Mouse (Mus musculus): ENCODE data around the gene Gm5460.

Gene Gm5460

GRCm38 (mm10) chr14:34016381-34016780 lies at the start of gene Gm5460:
Gm5460 (plus strand) TSS chr14:34016758.
- DNase-seq (ENCODE audit: low spot score in 2 of 2), result no peak

- DNase-seq (ENCODE audit: low spot score in 2 of 2), result no peak
Measured at GRCm38 (mm10) chr14:33972679-33973078, 43.9 kb upstream of the Gm5460 start.

DNA sequence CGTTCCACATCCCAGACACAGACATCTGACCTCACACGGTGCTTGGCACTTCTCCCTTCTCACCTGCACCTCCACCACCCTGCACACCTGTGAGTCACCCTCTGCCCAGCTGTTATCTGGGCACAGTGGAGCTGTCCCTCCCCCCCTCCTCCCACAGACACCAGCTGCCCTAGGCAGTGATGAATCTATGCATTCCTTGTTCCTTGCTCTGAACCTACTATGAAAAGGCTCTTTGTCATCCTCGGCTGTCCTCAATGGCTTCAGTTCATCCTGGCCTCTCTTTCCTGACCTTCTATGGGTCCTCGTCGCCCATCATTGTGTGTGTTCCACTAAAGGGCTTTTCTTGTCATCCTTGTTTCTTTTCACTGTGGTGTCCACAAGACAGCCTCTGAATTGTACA lies 41.8 kb upstream of the Gm5460 start:
- DNase-seq (ENCODE audit: low spot score in 2 of 2), result no peak

DNA sequence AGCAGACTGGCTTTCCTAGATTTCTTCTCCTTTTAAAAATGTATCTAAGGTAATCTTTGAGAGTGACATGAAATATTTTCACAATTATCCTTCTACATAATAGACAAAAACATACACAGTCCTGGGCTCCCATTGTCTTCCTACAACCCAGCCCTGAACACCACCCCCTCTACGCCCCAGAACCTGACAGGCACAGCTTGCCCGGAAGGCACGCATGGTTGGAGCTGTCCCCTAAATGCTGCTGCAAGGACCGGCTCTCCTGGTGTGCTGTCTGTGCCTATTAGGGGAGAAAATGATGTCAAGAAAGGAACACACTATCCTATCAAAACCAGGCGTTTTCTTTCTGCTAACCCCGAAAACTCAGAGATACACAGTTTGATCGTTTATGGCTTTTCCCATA lies 38.8 kb upstream of the Gm5460 start:
- no peak for DNase-seq (ENCODE audit: low spot score in 2 of 2)

DNA sequence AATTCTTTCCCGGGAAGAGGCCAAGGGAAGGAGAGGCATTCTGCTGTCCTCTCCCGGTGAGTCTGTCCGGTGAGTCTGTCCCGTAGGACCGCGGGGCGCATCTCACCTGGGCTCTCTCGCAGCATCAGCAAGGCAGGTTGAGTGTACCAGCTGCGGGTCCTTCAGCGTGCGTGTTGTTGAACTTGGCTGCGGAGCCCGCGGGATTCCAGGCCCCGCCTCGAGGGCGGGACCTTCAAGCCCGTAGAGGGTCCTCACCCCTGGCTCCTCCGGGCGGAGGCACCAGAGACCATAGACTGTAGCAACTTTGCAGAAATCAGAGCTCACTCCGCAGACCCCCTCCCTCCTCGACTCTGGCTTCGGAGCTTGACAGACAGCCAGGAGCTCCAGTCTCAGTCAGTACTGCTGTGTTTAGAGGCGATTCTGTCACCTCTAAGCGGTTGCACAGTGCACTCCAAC lies 37.9 kb upstream of the Gm5460 start, which contains the start of gene Zfp488:
TSS of gene Zfp488 (minus strand) at position 161 of the 456 bp plus-strand sequence.
- no peak for DNase-seq (ENCODE audit: low spot score in 2 of 2)

DNA sequence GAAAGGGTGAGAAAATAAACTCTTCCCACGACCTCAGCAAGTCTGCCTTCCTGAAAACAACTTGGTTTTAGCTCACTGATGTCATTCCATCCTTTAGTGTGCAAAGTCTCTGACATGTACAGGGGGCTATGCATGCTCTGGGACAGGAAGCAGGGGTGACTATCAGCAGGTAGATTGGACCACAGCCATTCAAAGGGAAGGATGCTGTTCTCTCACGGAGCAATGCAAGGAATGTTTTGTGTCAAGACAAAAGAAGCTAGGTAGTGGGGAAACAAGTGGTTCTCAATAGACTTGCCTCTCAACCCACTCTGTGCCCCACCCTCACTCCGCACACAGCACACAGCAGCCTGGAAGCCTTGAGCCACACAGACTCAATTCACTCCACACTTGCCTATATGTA lies 27.4 kb upstream of the Gm5460 start:
- no peak for DNase-seq (ENCODE audit: low spot score in 2 of 2)

DNA sequence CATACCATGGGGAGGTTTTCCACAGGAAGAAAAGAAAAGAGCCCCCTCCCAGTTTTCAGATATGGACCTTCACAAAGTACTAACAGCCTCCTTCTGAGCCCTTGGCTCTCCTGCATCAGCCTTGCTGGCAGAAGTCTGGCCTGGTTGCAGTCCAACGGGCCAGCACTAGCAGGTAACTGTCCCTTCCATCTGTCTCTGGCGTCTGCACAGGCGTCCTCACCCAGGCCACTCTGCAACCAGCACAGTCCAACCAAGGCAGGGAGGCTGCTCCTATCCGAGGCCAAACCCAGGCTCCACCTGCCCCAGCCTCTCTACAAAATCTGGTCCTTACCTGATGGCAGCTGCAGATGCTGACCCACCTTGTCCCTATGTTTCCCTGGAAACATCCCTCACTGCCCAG lies 24.6 kb upstream of the Gm5460 start:
- no peak for DNase-seq (ENCODE audit: low spot score in 2 of 2)

GRCm38 (mm10) chr14:33993051-33993450 lies 23.5 kb upstream of the Gm5460 start:
- no peak for DNase-seq (ENCODE audit: low spot score in 2 of 2)

DNA sequence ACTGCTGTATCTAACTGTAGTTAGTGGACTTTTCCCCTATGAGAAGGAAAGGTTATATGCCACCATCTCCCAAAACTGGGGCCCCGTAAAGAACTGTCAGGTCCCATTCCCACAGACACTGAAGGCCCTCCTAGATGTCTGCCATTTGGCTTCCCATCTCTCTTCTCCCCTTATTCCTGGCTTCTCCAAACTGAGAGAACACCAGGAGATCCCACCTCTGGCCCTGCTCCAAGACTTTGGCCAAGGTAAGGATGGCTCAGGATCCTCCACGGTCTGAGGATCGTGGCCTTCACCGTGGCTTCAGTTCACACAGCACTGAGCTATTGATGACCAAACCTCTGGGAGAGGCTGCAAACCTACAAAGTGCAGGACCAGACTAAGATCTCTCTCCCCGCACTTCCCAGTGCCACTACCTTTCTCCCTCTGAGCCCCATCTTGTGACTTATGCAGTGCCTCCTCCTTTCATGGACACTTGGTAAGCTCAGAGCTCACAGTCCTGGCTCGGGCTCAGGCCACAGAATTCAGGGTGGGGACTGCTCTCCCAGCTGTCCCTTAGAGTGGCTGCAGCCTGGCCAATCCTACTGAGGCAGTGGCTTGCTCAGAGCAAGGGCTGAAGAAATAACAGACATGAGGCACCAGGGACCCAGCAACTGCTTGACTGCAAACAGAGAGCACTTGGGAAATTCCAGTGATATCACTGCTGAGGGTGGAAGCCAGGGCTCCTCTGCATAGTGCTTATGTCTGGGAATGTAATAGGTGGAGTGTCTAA lies 22.9 kb upstream of the Gm5460 start:
- DNase-seq (ENCODE audit: low spot score in 2 of 2), result no peak

- DNase-seq (ENCODE audit: low spot score in 2 of 2), result no peak
Measured at GRCm38 (mm10) chr14:33997427-33997826, 19.1 kb upstream of the Gm5460 start.

- DNase-seq (ENCODE audit: low spot score in 2 of 2), result no peak
Measured at GRCm38 (mm10) chr14:34000076-34000475, 16.5 kb upstream of the Gm5460 start.

GRCm38 (mm10) chr14:34001445-34001844 lies 15.1 kb upstream of the Gm5460 start:
- no peak for DNase-seq (ENCODE audit: low spot score in 2 of 2)

GRCm38 (mm10) chr14:34002358-34002757 lies 14.2 kb upstream of the Gm5460 start:
- no peak for DNase-seq (ENCODE audit: low spot score in 2 of 2)

DNA sequence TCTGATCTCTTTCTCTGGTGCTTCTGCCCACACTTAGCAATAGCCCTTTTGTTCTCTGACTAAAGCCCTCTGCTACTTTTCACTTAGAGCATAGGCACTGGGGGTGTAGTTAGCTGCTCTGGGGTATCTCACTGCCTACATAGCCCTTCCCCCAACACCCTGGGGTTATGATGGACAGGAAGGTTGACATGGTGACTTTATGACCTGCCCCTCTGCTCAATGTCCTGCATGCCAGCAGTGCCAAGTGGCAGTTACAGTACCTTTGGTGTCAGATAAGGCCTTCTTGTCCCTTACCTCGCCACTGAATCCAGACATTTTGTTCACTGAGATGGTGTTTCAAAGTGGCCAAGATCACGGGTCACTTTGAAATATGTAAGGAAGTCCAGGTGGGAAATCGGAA lies 1.5 kb upstream of the Gm5460 start, which contains the start of gene Gm30083:
TSS of gene Gm30083 (minus strand) at position 120 of the 400 bp plus-strand sequence.
- DNase-seq (ENCODE audit: low spot score in 2 of 2), result no peak

- DNase-seq (ENCODE audit: low spot score in 2 of 2), result no peak
Measured at GRCm38 (mm10) chr14:34016938-34017337, 380 bp downstream of the Gm5460 start.

DNA sequence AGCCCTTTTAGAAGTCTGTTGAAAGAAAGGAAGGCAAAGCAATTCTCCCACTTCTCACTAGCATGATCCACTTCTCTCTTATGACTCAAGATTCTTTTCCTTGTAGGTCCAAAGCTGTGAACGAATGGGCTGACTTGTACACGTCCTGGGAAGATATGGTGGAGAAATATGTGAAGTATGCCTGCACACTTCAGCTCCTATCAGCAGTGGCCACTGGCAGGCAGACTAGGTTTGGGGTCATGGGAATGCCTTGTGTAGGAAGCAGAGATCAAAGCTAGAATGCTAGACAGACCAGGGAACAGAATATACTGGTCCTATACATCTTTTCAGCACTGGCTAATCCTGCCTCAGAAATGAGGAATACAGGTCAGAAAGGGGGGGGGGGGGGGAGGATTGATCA lies 10.2 kb downstream of the Gm5460 start:
- no peak for DNase-seq (ENCODE audit: low spot score in 2 of 2)

DNA sequence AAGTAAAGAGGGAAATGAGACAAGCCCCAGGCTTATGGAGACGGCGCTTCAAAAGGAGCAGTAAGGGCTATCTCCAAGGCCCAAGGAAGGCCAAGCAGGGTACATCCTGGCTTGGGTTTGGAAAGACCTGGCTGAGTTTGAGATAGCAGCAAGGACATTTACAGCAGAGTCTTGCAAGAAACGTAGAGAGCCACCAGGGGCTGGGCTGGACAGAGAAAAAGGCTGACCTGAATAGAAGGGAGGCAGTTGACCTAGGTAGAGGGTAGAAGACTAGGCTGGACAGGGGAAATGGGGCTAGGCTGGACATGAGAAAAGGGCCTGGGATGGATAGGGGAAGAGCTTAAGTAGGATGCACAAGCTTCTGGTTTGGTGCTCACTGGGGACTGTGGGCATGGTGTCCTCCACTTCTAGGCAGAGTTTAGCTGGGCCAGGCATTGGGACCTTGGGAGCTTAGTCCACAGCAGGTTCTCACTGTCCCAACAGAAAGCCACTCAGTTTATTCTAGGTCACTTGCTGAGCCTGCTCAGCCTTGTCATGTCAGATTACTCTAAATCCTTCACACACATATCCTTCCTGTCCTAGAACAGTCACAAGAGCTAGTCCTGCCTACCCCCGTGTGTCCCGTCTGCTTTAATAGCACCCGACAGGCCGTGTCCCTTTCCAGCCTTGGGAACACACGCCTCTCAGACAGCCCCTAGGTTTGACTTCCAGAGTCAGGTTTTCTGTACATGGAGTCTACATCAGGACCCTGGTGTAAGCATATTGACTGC lies 17.5 kb downstream of the Gm5460 start:
- DNase-seq (ENCODE audit: low spot score in 2 of 2), result no peak

DNA sequence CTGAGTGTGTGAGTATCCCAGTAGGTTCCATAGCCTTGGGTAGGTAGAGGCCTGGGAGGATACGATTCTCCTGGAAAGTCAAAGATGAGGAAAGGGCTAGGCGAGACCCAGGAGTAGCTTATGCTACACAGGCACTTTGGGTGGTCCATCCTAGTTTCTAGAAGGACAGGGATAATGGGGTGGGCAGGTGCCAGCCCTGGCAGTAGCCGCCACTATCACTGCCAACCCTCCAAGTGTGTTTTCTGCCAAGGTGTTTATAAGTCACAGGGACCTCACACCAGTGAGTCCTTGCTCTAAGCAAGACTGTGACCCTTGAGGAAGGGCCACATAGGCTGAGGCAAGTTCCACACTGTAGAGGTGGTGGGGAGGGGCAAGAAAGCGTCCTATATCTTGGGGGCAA lies 24.7 kb downstream of the Gm5460 start:
- no peak for DNase-seq (ENCODE audit: low spot score in 2 of 2)

GRCm38 (mm10) chr14:34043341-34043740 lies 26.8 kb downstream of the Gm5460 start:
- DNase-seq (ENCODE audit: low spot score in 2 of 2), result no peak

DNA sequence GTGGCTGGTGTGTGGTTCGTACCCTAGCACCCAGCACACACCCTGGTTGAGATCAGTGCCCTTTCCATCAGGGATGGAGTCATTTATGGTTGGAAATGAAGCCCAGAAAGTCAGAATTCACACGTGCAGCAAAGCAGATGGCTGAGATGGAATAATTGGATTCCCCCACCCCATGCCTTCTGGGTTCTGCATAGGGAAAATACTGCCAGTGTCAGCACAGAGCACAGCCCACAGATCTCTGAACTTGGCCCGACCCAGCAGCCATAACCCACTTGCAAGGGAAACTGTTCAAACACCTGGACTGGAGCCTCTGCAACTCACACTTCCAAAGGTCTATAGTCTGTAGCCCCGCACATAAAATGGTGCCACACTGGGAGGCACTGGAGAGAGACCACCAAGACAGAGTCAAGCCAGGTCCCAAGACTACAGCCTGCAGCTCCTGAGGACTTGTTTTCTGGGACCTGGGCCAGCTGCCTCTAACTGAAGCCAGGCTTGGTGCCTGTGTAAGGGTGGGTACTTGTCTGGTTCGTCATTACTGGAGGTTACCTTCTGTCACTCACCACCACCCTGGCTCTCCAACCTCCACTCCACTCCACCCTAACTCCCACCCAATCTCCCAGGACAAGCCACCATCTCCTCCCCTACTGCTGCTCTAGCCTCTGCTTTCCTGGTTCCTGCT lies 33.7 kb downstream of the Gm5460 start:
- DNase-seq (ENCODE audit: low spot score in 2 of 2), result no peak

GRCm38 (mm10) chr14:34052516-34052915 lies 36.0 kb downstream of the Gm5460 start, which contains the start of gene Antxrl:
Antxrl (plus strand) TSS chr14:34052707.
- no peak for DNase-seq (ENCODE audit: low spot score in 2 of 2)

DNA sequence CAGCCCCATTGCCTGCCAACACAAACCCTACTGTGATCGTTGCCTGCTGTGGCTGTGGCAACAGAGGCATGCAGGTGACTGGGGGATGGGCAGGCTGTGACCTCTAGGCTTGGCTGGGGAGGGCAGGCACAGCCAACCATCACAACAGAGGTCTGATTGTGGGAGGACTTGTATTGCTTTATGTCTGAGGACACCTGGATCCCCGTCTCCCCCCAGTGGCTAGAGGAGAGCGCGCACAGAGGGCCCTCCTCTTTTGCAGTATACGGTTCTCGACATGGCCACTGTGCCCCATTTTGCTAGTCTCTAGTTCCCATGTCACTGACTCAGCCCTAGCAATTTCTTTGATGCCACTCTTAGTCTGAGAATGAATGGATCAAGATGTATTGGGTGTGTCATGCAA lies 55.1 kb downstream of the Gm5460 start:
- no peak for DNase-seq (ENCODE audit: low spot score in 2 of 2)

Data from right cerebral cortex, postnatal 36 days (tissue).